Mouse (Mus musculus) kidney, adult 11 months (tissue): ENCODE data around the gene H2-D1.
"Not testable (repeated sequence)": the region's sequence is repeated elsewhere in the genome, so short reads cannot be mapped to it uniquely, and the experiment has no call there.

Source experiments
- DNase-seq: peaks from one replicate; pipeline ENCODE4 v3.0.0; 2022

The H2-D1 gene

GRCm38 (mm10) chr17:35257824-35258491, 4.6 kb upstream of the H2-D1 start:
- peak; percentile 96 for DNase-seq

DNA sequence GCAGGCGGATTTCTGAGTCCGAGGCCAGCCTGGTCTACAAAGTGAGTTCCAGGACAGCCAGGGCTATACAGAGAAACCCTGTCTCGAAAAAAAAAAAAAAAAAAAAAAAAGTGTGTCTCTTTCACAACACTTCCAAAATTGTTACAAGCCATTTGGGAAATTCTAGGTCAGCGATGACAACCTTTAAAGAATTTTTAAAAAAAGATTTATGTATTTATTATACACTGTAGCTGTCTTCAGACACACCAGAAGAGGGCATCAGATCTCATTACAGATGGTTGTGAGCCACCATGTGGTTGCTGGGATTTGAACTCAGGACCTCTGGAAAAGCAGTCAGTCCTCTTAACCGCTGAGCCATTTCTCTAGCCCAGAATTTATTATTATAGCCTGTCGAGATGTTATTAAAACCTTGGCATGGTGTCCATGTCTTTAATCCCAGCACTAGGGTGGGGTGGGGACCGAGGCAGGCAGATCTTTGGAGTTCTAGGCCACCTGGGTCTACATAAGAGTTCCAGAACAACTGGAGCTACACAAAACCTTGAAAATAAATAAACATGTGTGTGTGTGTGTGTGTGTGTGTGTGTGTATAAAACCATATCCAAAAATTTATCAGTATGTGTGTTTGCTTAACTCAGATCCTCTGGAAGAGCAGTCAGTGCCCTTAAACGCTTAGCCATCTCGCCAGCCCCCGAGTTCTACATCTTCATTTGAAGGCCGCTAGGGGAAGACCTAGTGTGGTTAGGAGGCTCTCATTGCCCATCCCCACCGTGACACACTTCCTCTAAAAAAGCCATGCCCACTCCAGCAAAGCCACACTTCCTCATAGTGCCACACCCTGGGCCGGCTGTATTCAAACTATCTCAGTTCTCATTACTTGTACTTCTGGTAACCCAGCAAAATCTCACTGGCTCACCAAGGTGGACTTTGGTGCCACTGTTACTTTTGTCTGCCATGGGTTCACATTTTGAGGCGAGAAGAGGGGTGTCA, 3.7 kb upstream of the H2-D1 start:
- DNase-seq: peak; percentile 66

DNA sequence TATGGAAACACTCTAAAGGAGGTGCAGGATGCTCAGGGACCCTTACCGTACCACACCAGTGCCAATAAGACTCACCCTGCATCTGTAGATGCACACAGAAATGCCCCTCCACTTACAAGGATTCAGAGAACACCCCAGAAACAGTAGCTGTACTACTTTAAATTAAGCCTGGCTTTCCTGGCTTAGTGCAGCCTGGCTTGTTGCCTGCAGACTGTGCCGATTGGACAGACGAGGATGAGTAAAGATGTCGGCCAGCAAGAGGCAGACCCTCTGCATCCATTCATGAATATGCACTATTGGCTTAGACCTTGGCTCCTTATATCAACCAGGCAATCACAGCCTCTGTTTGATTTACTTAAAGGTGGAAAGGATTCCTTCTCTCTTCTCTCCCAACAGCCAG, 2.9 kb upstream of the H2-D1 start:
- no peak for DNase-seq

- no peak for DNase-seq
Observed at GRCm38 (mm10) chr17:35261651-35262050, 879 bp upstream of the H2-D1 start.

GRCm38 (mm10) chr17:35263523-35263883, 973 bp downstream of the H2-D1 start:
- DNase-seq: no peak

DNA sequence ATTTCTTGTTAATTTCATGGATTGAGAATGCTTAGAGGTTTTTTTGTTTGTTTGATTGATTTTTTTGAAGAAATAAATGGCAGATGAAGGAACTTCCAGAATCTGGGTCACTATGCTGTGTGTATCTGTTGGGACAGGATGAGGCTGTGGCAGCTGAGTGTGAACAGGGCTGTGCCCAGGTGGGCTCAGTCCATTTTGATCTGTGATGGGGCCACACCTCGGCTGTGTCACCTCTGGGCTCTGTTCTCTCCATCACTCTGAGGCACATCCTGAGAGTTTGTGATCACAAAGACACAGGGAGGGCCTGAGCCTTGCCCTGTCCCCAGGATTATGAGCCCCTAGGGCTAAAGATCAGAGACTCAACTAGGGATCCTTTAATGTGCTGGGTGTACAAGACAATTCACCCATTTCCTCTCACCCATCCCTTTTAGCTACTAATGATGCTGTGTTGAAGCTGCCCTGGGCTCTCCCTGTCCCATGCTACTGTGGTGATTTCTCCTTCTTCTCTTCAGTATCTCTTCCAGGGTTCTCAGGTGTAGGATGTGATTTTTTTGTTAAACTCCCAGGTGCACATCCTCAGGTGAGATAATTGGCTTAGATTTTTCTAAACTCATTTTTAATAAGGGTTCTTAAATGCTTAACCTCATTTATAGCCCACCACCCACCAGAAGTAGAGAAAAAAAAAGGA, 5.0 kb downstream of the H2-D1 start:
- no peak for DNase-seq

DNA sequence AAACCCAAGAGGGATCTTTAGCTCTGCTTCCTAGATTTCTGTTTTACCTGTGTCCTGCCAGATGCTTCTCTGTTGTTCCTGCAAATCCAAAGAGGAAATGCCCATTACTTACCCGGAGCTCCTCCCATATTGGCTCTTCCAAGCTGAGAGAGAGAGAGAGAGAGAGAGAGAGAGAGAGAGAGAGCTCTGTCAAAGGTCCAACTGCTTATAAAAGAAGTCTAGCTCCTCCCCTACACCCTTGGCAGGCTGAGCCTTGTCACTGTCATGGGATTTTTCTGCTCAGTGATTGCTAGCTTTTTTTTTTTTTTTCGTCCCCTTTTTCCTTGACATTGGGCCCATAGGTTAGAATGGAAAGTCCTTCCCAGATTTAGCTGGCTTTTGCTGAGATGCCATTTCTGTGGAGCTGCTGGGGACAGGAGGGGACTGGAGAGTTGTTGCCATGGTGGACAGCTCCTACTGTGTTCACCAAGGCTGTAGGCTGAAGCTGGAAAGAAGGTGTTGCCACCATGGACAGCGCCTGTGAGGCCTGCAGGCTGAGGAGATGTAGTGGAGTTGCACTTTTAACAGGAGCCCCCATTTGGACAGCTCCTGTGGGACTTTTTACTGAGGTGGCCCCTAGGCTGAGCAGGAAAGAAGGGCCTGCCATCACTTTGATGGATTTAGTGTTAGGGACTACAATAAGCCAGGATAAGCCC, 7.3 kb downstream of the H2-D1 start:
- DNase-seq: no peak

DNA sequence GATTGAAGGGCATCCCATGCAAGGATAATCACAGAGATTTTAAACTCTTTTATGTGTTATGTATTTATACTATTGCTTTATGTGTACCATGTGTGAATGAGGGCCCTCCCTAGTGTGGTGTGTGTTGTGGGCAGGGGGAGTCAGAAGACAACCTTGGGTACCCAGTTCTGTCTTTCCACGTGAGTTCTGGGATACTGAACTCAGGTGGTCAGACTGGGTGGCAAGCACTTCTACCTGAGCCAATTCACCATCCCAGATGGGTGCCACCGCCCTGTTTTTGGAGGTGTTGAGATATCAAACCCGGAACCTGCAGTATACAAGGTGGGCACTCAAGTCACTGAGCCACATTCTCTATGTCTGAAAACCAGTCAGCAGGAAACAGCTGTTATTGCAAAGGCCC, 9.7 kb downstream of the H2-D1 start:
- no peak for DNase-seq

DNA sequence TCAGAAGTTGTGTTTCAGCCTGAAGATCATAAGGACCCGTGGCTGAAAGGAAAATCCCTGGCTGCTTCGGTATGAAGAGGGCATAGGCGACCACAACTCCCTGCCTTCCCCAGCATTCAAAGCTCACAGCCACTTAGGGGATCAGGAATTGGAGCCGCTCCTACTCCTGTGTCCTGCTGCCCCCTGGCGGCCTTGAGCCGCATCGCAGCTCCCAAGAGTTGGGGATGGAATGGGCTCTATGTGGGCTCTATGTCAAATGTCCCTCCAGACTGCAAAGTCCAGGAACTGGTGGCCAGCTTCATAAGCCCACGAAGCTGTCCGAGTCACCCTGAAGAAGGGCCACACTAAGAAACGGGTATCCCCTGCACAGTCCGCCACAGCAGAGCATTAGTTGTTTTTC, 12.2 kb downstream of the H2-D1 start:
- DNase-seq: peak; percentile 78

GRCm38 (mm10) chr17:35276304-35276864, 13.9 kb downstream of the H2-D1 start:
- DNase-seq: no peak

- no peak for DNase-seq
Observed at GRCm38 (mm10) chr17:35278049-35278448, 15.5 kb downstream of the H2-D1 start.

DNA sequence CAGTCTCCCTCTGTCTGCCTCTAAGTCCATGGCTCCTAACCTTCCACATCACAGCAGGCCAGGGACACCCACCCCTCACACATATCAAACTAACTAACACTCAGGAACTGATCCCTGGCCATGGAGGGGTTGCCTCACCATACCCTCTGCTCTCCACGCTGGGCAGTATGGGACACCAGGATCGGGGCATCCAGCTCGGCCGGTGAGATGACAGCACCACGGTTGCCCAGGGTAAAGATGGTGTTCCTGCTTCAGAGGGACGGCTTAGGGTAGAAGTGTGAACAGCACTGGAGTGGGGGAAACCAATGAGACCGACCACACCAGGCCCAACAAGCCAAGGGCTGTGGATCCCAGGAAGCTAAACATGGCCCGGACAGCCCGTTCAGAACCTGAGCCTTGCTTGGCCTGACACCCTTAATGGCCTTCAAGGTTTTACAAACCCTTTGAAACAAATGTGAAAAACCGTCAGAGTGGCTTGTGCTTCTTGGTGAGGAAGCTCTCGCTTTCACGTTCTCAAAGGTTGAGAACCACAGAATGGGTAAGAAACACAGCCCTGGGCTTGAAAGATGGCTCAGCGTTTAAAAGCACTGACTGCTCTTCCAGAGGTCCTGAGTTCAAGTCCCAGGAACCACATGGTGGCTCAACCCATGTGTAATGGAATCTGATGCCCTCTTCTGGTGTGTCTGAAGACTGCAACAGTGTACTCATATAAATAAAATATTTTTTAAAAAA, 16.6 kb downstream of the H2-D1 start:
- DNase-seq: no peak

GRCm38 (mm10) chr17:35280276-35280675, 17.7 kb downstream of the H2-D1 start:
- no peak for DNase-seq

DNA sequence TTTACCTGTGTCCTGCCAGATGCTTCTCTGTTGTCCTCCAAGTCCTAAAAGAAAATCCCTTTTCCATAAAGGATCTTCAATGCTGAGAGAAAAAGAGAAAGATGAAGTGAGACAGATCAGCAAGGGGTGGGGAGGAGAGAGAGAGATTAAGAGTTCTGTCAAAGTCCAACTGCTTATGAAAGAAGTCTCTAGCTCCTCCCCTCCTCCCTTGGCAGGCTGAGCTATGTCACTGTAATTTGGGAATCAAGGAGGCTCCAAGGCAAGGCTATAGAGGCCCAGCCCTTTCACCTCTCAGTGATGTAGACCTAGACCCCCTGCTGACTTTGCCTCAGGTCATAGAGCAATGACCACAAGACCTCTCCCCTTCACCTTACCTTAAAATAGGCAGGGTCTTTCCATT, 22.9 kb downstream of the H2-D1 start:
- DNase-seq: no peak

DNA sequence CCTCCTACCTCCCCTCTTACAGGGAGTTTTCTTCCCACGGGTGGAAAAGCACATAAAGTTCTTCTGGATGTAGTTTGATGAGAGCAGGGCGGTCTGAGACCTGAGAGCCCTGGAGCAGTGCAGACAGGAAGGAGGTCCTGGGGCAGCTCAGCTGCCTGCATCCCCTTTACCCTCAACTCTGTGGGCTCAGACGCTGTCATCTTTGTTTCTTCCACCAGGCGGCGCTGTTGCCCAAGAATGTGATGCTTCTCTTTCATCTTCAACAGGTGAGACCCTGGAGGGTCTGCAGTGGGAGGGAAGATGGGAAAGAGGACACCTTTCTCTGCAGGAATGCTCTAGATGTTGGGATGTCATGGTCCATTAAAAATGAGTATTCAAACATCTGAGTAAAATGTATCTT, 33.3 kb downstream of the H2-D1 start:
- DNase-seq: not testable (repeated sequence)

DNA sequence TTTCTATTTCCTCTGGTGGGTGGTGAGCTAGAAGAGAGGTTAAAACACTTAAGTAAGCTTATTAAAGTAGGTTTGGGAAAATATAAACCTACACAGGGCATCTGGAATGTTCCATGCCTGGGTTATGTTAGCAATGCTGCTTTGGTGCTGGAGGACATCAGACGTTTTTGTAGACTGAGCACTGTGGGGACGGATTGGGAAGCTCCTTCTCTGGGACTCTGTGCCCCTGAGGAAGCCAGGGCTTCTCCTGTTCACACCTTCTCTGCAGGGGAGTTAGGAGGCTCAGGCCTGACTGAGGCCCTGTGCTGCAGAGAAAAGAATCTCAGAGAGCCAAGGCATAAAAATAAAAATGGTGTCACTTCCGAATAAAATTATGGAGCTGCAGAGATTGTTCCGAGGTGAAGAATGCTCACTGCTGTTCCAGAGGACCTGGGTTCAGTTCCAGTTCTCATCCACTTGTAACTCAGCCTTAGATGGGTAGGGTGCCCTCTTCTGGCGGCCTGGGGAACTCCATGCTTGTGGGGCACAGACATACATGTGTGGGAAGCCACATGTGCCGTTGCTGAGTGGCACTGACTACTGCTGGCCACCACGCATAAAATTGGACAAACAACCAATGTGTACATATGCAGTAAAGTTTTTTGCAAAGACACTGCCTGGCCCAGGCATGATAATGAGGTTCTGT, 37.9 kb downstream of the H2-D1 start:
- not testable (repeated sequence) for DNase-seq

DNA sequence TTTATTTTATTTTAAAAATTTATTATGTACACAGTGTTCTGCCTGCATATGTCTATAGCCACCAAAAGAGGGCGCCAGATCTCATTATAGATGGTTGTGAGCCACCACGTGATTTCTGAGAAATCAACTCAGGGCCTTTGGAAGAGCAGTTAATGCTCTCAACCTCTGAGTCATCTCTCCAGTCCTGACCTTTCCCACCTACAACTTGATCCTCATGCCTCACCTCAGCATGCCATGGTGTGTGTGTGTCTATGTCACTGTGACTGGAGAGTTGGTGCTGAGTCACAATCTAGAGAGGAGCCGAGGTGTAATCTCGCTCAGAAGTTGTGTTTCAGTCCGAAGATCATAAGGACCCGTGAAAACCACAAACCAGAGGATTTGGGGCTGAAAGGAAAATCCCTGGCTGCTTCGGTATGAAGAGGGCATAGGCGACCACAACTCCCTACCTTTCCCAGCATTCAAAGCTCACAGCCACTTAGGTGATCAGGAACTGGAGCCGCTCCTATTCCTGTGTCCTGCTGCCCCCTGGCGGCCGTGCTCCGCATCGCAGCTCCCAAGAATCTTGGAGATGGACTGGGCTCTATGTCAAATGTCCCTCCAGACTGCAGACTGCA, 39.2 kb downstream of the H2-D1 start:
- DNase-seq: peak; percentile 77

DNA sequence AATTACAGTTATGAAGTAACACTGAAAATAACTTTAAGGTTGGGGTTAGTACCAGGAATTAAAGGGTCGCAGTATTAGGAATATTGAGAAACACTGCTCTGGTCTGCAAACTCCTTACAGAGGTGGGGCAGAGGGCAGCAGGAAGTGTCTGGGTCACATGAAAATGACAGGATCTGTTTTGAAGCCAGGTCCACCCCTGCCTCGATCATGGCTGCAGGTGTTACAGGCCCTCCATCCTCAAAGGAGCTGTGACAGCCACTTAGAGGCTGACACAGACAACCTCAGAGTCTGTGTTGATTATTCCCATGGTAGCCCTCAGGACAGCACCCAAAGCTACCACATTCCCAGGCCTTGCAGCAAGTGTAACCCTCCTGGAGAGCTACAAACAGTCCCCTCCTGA, 40.7 kb downstream of the H2-D1 start:
- DNase-seq: no peak

DNA sequence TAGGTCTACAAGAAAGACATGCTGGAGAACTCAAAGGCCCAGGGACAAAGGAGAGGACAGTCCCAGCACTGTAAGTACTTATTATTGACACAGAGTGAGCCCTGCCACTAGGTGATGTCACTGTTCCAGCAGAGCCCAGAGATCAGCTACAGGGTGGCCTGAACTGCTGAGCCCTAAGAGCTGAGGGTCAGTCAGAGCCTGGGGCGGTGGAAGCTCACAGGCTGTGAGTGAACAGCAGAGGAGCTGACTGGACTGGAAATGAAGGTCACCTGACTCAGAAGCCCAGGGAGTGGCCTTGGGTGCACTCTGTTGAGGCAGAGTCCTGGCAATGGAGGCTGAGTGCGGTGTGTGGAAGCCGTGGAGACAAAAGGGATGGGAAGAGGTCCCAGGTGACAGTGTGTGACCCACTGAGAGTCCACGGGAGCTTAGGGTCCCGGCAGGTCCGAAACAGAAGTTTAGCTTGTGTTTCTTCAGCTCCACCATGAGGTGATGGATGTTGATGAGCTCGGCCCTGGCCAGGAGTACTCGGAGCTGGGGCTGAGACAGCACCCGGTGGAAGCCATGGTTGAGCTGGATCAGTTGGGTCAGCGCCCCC, 41.3 kb downstream of the H2-D1 start:
- DNase-seq: no peak

DNA sequence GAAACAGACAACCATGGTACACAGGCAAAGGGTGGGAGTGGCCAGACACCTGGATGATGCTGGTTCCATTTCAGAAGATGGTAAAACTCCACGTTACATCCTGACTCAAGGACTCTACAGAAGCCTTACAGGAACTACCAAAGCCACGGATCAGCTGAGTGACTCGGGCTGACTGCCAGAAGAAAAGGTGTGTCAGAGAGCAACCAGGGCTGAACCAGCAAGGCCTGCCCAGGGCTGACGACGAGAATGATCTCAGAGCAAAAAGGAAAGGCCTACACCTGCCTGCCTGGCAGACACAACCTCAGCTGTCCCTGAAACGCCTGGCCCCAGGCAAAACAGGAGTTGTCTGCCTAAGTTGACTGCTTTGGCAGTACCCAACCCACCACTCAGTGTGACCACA, 41.9 kb downstream of the H2-D1 start:
- no peak for DNase-seq
